Mouse (Mus musculus) heart, adult 2 months (tissue): ENCODE results near the gene Akap11.

Source experiments
- CTCF ChIP-seq: fragments of 200-600 bp; IDR thresholded peaks from 2 replicates; pipeline ENCODE4 v1.8.1; 2022; ENCODE audit warnings: antibody characterized with exemption, mild to moderate bottlenecking, moderate library complexity
- POLR2A ChIP-seq: fragments of 200-500 bp; IDR thresholded peaks from 2 replicates; pipeline ENCODE4 v1.6.1; 2011; ENCODE audit warnings: mild to moderate bottlenecking, low read depth, low read length, control low read depth; ENCODE audit not compliant: insufficient read depth

DNA sequence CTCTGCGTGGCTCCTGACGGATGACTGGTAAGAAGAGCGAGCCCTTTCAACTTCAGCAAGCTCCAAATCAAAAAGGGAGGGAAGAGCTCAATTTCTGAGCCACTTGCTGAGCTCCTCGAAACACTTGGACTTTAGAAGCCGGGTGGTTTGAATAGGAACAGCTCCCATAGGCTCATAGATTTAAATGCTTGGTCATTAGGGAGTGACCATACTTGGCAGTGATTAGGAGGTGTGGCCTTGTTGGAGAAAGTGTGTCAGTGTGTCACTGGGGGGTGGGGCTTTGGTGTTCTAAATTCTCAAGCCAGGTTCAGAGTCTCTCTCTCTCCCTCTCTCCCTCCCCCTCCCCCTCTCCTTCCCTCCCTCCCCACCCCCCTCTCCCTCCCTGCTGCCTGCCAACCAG, 81.6 kb downstream of the Akap11 start:
- no peak for TF ChIP-seq CTCF
- TF ChIP-seq POLR2A = no peak
